Mouse (Mus musculus) layer of hippocampus, adult 11-12 months (tissue): Measurements from ENCODE around the gene Stkld1.

Experiments used
- DNase-seq: peaks from one replicate; pipeline ENCODE4 v3.0.0; 2022; ENCODE audit warnings: low spot score

Stkld1 gene

GRCm38 (mm10) chr2:26963923-26964723 is 30.3 kb downstream of the Stkld1 start, which contains the start of gene Rexo4:
Rexo4 (minus strand) TSS chr2:26964386.
- peak; percentile 92 for DNase-seq

DNA sequence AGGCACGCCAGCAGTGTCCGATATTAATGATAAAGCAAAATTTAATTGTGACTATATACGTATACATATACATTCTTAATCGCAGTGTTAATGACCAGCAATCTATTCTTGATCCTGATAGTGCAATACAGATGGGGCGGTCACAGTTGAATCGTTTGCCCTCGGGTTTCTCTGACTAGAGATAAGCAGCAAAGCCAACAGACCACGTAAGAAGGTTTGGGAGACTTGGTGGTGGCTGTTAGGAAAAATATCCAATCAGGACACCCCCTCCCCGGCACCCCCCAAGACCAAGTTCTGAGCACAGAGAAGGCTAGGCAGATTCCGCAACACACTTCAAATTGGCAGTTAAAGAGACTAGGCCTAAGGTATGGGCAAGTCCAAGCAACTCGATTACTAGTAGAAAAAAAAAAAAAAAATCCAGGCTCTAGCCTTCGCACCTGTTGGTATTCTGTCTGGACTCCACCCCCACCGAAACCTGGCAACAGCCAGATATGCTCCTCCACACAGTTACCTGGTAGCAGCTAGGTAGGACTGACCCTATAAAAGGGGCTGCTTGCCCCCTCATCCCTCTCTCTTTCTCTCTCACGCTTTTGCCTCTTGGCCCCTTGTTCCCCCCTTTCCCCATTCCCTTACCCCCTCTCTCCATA is 31.0 kb downstream of the Stkld1 start:
- DNase-seq = no peak

- DNase-seq = no peak
Observed at GRCm38 (mm10) chr2:26967262-26967661, 33.4 kb downstream of the Stkld1 start.

- no peak for DNase-seq
Observed at GRCm38 (mm10) chr2:26973116-26973515, 39.3 kb downstream of the Stkld1 start, which contains the start of gene Adamts13. Adamts13 (plus strand) TSS chr2:26973416.

- no peak for DNase-seq
Observed at GRCm38 (mm10) chr2:26973960-26974359, 40.1 kb downstream of the Stkld1 start.

DNA sequence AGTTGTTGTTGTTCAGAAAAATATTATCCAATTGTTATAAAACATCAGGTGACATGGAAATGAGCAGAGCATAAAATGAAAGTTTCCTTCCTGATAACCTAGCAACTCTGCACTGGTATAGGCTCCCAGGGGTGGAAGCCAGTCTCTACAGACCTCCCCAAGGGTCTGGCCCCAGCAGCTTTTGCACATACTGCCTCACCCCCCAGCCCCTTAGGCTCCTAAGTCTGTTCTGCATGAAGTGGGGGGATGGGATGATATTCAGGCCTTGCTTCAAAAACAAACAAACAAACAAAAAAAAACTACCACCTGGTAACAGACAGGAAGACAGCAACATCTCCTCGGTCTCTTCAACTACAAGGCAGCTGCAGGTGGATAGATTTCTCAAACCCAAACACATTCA is 46.5 kb downstream of the Stkld1 start:
- DNase-seq = no peak

DNA sequence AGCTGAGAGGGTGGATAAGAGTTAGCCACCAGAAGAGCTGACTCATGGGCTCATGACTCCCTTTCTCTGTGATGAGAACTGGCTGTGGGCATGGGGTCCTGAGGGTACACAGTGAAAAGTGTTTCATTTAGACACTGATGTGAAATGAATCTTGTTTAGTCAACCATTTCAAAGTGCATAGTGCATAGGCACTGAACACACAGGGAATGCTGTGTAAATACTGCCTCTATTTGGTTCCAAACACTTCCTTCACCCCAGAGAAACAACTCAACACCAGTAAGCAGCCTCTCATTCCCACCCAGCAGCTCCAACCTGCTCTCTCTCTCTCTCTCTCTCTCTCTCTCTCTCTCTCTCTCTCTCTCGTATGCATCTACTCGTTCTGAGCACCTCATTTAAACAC is 50.3 kb downstream of the Stkld1 start:
- no peak for DNase-seq

- DNase-seq = no peak
Observed at GRCm38 (mm10) chr2:26984640-26985039, 50.8 kb downstream of the Stkld1 start.

DNA sequence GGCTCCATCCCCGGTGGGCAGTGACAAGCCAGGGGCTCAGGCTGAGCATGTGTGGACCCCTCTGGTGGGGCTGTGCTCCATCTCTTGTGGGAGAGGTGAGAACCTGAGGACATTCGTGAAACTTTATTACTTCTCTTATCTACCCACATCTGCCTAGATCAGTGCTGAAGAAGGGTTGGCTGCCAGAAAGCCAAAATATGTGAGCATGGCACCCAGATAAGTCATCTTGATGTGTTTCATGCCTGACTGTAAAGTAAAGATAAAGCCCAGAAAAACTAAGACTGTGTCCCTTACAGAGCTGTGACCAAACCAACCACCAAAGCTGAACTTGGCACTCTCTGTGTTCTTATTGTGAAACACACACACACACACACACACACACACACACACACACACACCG is 60.1 kb downstream of the Stkld1 start:
- DNase-seq = no peak

GRCm38 (mm10) chr2:26997498-26997897 is 63.7 kb downstream of the Stkld1 start:
- DNase-seq = no peak

- DNase-seq = no peak
Observed at GRCm38 (mm10) chr2:26997993-26998392, 64.1 kb downstream of the Stkld1 start.
